Mouse (Mus musculus): ENCODE results near the gene Zeb2.

DNA sequence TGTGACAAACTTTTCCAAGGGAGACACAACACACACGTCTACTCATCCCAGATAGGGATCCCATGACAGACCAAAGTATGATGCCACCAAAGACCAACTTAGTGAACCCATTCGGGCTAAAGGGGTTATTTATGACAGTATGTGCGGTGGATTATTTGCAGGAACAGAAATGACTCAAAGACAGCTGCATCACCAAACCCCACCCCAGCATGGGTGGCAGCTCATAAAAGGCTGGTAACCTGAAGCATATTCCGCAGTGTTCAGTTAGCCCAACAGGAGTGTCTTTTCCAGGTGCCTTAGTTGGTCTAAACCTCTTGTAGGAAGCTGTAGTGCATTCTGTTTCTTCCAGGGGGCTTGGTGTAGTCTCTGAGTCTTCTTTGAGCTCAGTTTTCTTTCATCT is 16.0 kb upstream of the Zeb2 start:
- TF ChIP-seq GATA1 (IDR thresholded peaks at IDR 0.05; ENCODE audit: low read length) (no peak), TAL1 (IDR thresholded peaks at IDR 0.05; ENCODE audit: low read length) (no peak)
